ENCODE assay signal across 8 mouse cellular contexts in genomic region chr13:98890871-98891219, GRCm38 (mm10). TPM values are rescaled to one million over a fixed set of nuclear protein-coding genes. Genes with fewer than 3 reads are reported as not detected.
DNase-seq lines count a peak whose midpoint lies in the region; ATAC-seq lines count a peak whose summit lies in the region.

No protein-coding gene starts in this region.

- peak overlapping the region; percentile 95 for H3K27ac ChIP-seq in hindbrain, embryonic 13.5 days

- WGBS in hindbrain, embryonic 13.5 days: under 1% methylated on average over 32 of the region's 32 CpGs

- peak overlapping the region; percentile 78 for H3K4me3 ChIP-seq in hindbrain, embryonic 13.5 days

- peak overlapping the region; percentile 88 for H3K9ac ChIP-seq in hindbrain, embryonic 13.5 days

- no peaks in the 10 kb centered on the region for H3K27me3 ChIP-seq in hindbrain, embryonic 13.5 days

- peak; percentile 93 for DNase-seq in Muller cell, postnatal 12 days (ENCODE audit: inconsistent ontology term)
- DNase-seq in cerebellum, adult 9-11 months: peak; percentile 84
- peak; percentile 51 to 82 for DNase-seq in frontal cortex, postnatal 10 days (ENCODE audit: low spot score in 2 of 2)
- peak; percentile 69 to 74 for DNase-seq in layer of hippocampus, postnatal 25 days (ENCODE audit: extremely low spot score in 1 of 2, low spot score in 1 of 2)
- DNase-seq in lung, postnatal 25 days (ENCODE audit: low spot score): peak; percentile 83
- peak; percentile 88 for DNase-seq in retina, embryonic 14.5 days (ENCODE audit: low spot score)
- DNase-seq in thymus, postnatal 4 days: peak; percentile 83

- peaks cover 50% of the 10 kb centered on the region for H3K4me1 ChIP-seq in hindbrain, embryonic 13.5 days (replicated peaks)

- H3K36me3 ChIP-seq in hindbrain, embryonic 13.5 days: peaks cover 17% of the 10 kb centered on the region

- peak overlapping the region; percentile 92 for H3K4me2 ChIP-seq in hindbrain, embryonic 13.5 days

- peak; percentile 83 for ATAC-seq in hindbrain, embryonic 13.5 days (ENCODE audit: low FRiP score)

- no peaks in the 10 kb centered on the region for H3K9me3 ChIP-seq in hindbrain, embryonic 13.5 days

RNA-seq across cellular contexts. Expression of gene Tnpo1, which starts 35.3 kb away (rescaled TPM):
- polyA plus RNA-seq in hindbrain, embryonic 13.5 days (2015; fragmentation: Nextera tagmentation; extraction: Ambion mirVana): 59.5 and 62.5 TPM in 2 replicates
- 10 to 100 TPM; 54.3 to 64.1 TPM for total RNA-seq in layer of hippocampus, postnatal 25 days (2021)

Comparison
In these comparisons a context has a peak if more than half of its experiments do, and no peak if none do; other contexts are left out.
1. Peak in every context shown above with its lines: DNase-seq, ATAC-seq, H3K4me3 ChIP-seq and H3K27ac ChIP-seq.